Mouse (Mus musculus): Measurements from ENCODE around the gene Vmn1r1. TPM values are rescaled to one million over a fixed set of nuclear protein-coding genes. Genes with fewer than 3 reads are reported as not detected.

The Vmn1r1 gene
- polyA plus RNA-seq, 1 experiment from 2014 or later, result not detected

- Histone ChIP-seq H3K36me3 (ENCODE audit: control insufficient read depth, insufficient read depth, low read length) (no peaks in the 10 kb centered on the region), H3K9me3 (ENCODE audit: control insufficient read depth, low read length) (no peaks in the 10 kb centered on the region), H3K4me2 (replicated peaks; ENCODE audit: low read depth, low read length) (no peak overlapping the region), H3K4me3 (ENCODE audit: low read length) (no peak overlapping the region), H3K27me3 (ENCODE audit: control insufficient read depth, insufficient read depth, low read length) (no peaks in the 10 kb centered on the region), H3K27ac (ENCODE audit: low read depth, low read length) (no peak overlapping the region), H3K9ac (ENCODE audit: low read depth, low read length) (no peak overlapping the region), H3K4me1 (ENCODE audit: control insufficient read depth, insufficient read depth, low read length) (peaks cover 6% of the 10 kb centered on the region; the same call in 1 of the 2 replicates)
- ATAC-seq (ENCODE audit: low FRiP score, low TSS enrichment), result peak; percentile 77
- WGBS, result 59% methylated on average over 7 of the region's 7 CpGs
Observed at GRCm38 (mm10) chr1:182115651-182116408, 48.5 kb downstream of the Vmn1r1 start.

GRCm38 (mm10) chr1:182115197-182115596 is 49.1 kb downstream of the Vmn1r1 start:
- Histone ChIP-seq H3K27ac (ENCODE audit: low read depth, low read length) (no peak overlapping the region), H3K36me3 (ENCODE audit: control insufficient read depth, insufficient read depth, low read length) (no peaks in the 10 kb centered on the region), H3K4me1 (ENCODE audit: control insufficient read depth, insufficient read depth, low read length) (peaks cover 6% of the 10 kb centered on the region; the same call in 1 of the 2 replicates), H3K4me3 (ENCODE audit: low read length) (no peak overlapping the region), H3K9ac (ENCODE audit: low read depth, low read length) (no peak overlapping the region), H3K4me2 (replicated peaks; ENCODE audit: low read depth, low read length) (no peak overlapping the region), H3K9me3 (ENCODE audit: control insufficient read depth, low read length) (no peaks in the 10 kb centered on the region), H3K27me3 (ENCODE audit: control insufficient read depth, insufficient read depth, low read length) (no peaks in the 10 kb centered on the region)
- WGBS, result 24% methylated on average over 5 of the region's 5 CpGs
- ATAC-seq (ENCODE audit: low FRiP score, low TSS enrichment), result 0 out of 2 replicates have a peak, but pooled peaks have one; percentile 54

DNA sequence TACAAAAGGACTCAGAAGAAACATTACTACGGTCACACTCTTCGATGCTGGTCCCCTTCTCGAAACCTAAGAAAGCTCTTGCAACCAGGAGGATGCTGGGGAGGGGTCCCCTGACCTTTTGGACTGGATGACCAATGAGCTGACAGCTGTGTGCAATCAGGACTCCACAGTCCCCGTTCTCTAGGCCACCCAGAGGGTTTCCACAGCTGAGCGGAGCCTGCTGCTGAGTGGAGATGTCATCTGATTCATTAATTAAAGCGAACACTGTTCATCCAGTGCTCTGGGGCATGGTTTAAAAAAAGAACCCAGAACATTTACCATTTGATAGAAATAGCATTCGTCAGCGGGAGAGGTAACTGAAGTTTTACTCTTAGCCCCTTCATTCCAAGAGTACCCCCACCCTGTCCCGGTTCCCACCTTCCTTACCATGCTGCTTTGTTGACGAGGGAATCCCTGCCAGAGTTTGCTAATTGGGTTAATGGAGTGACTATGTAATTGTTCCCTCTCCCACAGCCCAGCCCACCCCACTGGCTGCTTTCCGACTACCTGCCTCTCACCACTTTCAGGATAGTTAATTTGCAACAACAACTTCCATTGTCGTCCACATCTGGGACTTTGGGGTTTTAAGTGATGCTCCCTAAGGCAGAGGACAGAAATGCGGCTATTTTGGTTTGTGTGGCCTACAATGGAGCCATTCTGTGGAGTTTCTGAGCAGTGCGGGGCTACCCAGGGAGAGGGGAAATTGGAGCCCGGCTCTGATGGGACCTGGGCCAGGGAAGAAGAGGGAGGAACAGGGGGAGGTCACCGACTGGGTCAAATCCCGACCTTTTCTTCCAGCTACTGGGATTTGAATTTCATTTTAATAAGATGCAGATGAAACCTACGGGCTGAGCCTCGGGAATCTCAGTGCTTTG is 50.4 kb downstream of the Vmn1r1 start:
- Histone ChIP-seq H3K4me2 (replicated peaks; ENCODE audit: low read depth, low read length) (no peak overlapping the region), H3K27me3 (ENCODE audit: control insufficient read depth, insufficient read depth, low read length) (no peaks in the 10 kb centered on the region), H3K27ac (ENCODE audit: low read depth, low read length) (no peak overlapping the region), H3K36me3 (ENCODE audit: control insufficient read depth, insufficient read depth, low read length) (no peaks in the 10 kb centered on the region), H3K9me3 (ENCODE audit: control insufficient read depth, low read length) (no peaks in the 10 kb centered on the region), H3K4me1 (ENCODE audit: control insufficient read depth, insufficient read depth, low read length) (peaks cover 6% of the 10 kb centered on the region; the same call in 1 of the 2 replicates), H3K9ac (ENCODE audit: low read depth, low read length) (no peak overlapping the region), H3K4me3 (ENCODE audit: low read length) (no peak overlapping the region)
- peak; percentile 59; the same call in 1 of the 2 replicates for ATAC-seq (ENCODE audit: low FRiP score, low TSS enrichment)
- WGBS, result 22% methylated on average over 19 of the region's 19 CpGs

DNA sequence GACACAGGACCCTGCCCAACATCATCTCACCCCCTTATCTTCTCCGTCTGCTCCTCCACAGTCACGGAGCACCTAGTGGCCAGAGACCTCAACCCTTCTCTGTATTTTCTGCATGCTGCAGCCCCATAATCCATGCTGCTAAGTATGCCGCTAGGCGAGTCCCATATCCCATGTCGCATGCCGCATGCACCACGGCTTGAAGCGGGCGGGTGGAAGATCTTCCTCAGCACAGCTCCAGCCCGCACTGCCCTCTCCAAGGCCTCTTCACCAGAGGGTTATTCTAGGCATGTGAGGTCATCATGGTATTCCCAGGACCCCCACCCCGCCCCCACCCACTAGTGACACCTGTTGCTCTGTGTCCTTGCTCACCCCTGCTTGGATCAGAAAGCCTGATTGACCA is 51.2 kb downstream of the Vmn1r1 start:
- no peak overlapping the region for H3K27ac ChIP-seq (ENCODE audit: low read depth, low read length)
- H3K9ac ChIP-seq (ENCODE audit: low read depth, low read length), result no peak overlapping the region
- no peak overlapping the region for H3K4me2 ChIP-seq (replicated peaks; ENCODE audit: low read depth, low read length)
- no peaks in the 10 kb centered on the region for H3K36me3 ChIP-seq (ENCODE audit: control insufficient read depth, insufficient read depth, low read length)
- no peaks in the 10 kb centered on the region for H3K27me3 ChIP-seq (ENCODE audit: control insufficient read depth, insufficient read depth, low read length)
- H3K4me3 ChIP-seq (ENCODE audit: low read length), result no peak overlapping the region
- 86% methylated on average over 11 of the region's 11 CpGs for WGBS
- H3K9me3 ChIP-seq (ENCODE audit: control insufficient read depth, low read length), result no peaks in the 10 kb centered on the region
- no peak for ATAC-seq (ENCODE audit: low FRiP score, low TSS enrichment)
- H3K4me1 ChIP-seq (ENCODE audit: control insufficient read depth, insufficient read depth, low read length), result peaks cover 6% of the 10 kb centered on the region; the same call in 1 of the 2 replicates

DNA sequence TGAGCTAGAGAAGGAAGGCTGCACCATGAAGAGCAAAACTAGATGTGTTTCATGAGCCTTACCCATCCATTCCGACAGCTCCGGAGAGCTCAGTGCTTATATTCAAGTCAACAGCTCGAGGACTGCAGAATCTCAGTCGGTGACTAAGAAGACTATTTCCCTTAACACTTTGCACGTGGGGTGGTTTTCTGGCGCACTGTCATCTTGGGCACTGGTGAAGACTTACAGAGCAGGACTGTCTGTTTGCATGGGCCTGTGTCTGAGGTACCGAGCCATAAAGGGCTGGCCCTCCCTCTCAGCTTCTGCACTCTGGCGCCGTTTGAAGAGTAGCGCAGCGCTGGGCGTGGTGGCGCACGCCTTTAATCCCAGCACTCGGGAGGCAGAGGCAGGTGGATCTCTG is 51.9 kb downstream of the Vmn1r1 start:
- no peak for ATAC-seq (ENCODE audit: low FRiP score, low TSS enrichment)
- Histone ChIP-seq H3K27ac (ENCODE audit: low read depth, low read length) (no peak overlapping the region), H3K4me3 (ENCODE audit: low read length) (no peak overlapping the region), H3K9ac (ENCODE audit: low read depth, low read length) (no peak overlapping the region), H3K36me3 (ENCODE audit: control insufficient read depth, insufficient read depth, low read length) (no peaks in the 10 kb centered on the region), H3K4me1 (ENCODE audit: control insufficient read depth, insufficient read depth, low read length) (peaks cover 6% of the 10 kb centered on the region; the same call in 1 of the 2 replicates), H3K27me3 (ENCODE audit: control insufficient read depth, insufficient read depth, low read length) (no peaks in the 10 kb centered on the region), H3K9me3 (ENCODE audit: control insufficient read depth, low read length) (no peaks in the 10 kb centered on the region), H3K4me2 (replicated peaks; ENCODE audit: low read depth, low read length) (no peak overlapping the region)
- WGBS, result 93% methylated on average over 15 of the region's 15 CpGs

GRCm38 (mm10) chr1:182111386-182112317 is 52.6 kb downstream of the Vmn1r1 start:
- H3K9ac ChIP-seq (ENCODE audit: low read depth, low read length), result no peak overlapping the region
- 78% methylated on average over 14 of the region's 14 CpGs for WGBS
- peaks cover 6% of the 10 kb centered on the region; the same call in 1 of the 2 replicates for H3K4me1 ChIP-seq (ENCODE audit: control insufficient read depth, insufficient read depth, low read length)
- no peaks in the 10 kb centered on the region for H3K27me3 ChIP-seq (ENCODE audit: control insufficient read depth, insufficient read depth, low read length)
- no peaks in the 10 kb centered on the region for H3K36me3 ChIP-seq (ENCODE audit: control insufficient read depth, insufficient read depth, low read length)
- no peak overlapping the region for H3K4me2 ChIP-seq (replicated peaks; ENCODE audit: low read depth, low read length)
- no peaks in the 10 kb centered on the region for H3K9me3 ChIP-seq (ENCODE audit: control insufficient read depth, low read length)
- H3K4me3 ChIP-seq (ENCODE audit: low read length), result no peak overlapping the region
- no peak overlapping the region for H3K27ac ChIP-seq (ENCODE audit: low read depth, low read length)
- ATAC-seq (ENCODE audit: low FRiP score, low TSS enrichment), result no peak

- Histone ChIP-seq H3K27me3 (ENCODE audit: control insufficient read depth, insufficient read depth, low read length) (no peaks in the 10 kb centered on the region), H3K9ac (ENCODE audit: low read depth, low read length) (no peak overlapping the region), H3K4me2 (replicated peaks; ENCODE audit: low read depth, low read length) (no peak overlapping the region), H3K27ac (ENCODE audit: low read depth, low read length) (no peak overlapping the region), H3K4me1 (ENCODE audit: control insufficient read depth, insufficient read depth, low read length) (peaks cover 6% of the 10 kb centered on the region; the same call in 1 of the 2 replicates), H3K36me3 (ENCODE audit: control insufficient read depth, insufficient read depth, low read length) (no peaks in the 10 kb centered on the region), H3K4me3 (ENCODE audit: low read length) (no peak overlapping the region), H3K9me3 (ENCODE audit: control insufficient read depth, low read length) (no peaks in the 10 kb centered on the region)
- WGBS, result 69% methylated on average over 15 of the region's 15 CpGs
- ATAC-seq (ENCODE audit: low FRiP score, low TSS enrichment), result no peak
Observed at GRCm38 (mm10) chr1:182110708-182111385, 53.4 kb downstream of the Vmn1r1 start.

- Histone ChIP-seq H3K9ac (ENCODE audit: low read depth, low read length) (no peak overlapping the region), H3K9me3 (ENCODE audit: control insufficient read depth, low read length) (no peaks in the 10 kb centered on the region), H3K36me3 (ENCODE audit: control insufficient read depth, insufficient read depth, low read length) (no peaks in the 10 kb centered on the region), H3K27me3 (ENCODE audit: control insufficient read depth, insufficient read depth, low read length) (no peaks in the 10 kb centered on the region), H3K4me1 (ENCODE audit: control insufficient read depth, insufficient read depth, low read length) (peaks cover 6% of the 10 kb centered on the region; the same call in 1 of the 2 replicates), H3K27ac (ENCODE audit: low read depth, low read length) (no peak overlapping the region), H3K4me2 (replicated peaks; ENCODE audit: low read depth, low read length) (no peak overlapping the region), H3K4me3 (ENCODE audit: low read length) (no peak overlapping the region)
- 88% methylated on average over 11 of the region's 11 CpGs for WGBS
- ATAC-seq (ENCODE audit: low FRiP score, low TSS enrichment), result no peak
Observed at GRCm38 (mm10) chr1:182110185-182110584, 54.1 kb downstream of the Vmn1r1 start.

Data from kidney, embryonic 14.5 days (tissue).